Mouse (Mus musculus) adrenal gland, adult (tissue): ENCODE data around the gene Ryr2.
"Not testable (repeated sequence)": the region's sequence is repeated elsewhere in the genome, so short reads cannot be mapped to it uniquely, and the experiment has no call there.

Source experiments
- DNase-seq, 2 experiments: peaks; one replicate each; pipeline ENCODE4 v3.0.0; 2022 to 2023; ENCODE audit warnings: low spot score in 1 of 2; ENCODE audit not compliant: inconsistent age in 2 of 2

Gene Ryr2

DNA sequence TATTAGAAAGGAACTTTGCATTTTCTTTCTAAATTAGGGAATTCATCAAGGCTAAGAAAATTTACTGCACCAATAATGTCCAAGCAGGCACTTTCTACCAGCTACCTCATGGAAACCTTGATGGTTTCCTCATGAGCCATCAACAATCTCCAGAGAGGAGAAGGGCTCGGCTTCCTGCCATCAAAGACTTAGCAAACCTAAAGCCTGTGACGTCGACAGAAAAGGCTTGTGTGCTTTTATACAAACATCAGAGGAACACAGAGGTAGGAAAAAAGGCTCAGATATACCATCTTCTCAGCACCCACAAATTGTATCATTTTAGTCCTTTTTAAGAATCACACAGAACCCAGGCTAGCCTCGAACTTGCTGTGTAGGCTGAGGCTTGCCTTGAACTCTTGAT, 148.5 kb downstream of the Ryr2 start:
- DNase-seq: no peak

DNA sequence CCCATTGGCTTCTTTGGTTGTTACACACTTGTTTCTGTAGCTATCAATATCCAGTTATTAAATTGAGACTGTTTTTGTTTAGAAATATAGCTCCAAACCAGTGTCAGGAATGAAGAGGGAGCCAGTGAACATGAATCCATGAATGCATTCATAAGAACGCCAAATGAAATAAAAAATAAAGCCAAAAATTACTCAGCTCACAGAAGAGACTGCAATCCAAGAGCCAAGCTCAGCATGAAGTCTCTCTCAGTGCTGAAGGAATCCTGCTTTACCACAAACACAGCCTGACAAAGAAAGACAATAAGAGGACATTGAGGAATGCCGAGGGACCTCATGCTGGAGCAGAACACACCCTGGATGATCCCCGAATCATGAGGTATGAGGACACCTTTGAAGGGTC, 154.8 kb downstream of the Ryr2 start:
- DNase-seq: no peak

GRCm38 (mm10) chr13:11945740-11946139, 161.0 kb downstream of the Ryr2 start:
- no peak for DNase-seq

DNA sequence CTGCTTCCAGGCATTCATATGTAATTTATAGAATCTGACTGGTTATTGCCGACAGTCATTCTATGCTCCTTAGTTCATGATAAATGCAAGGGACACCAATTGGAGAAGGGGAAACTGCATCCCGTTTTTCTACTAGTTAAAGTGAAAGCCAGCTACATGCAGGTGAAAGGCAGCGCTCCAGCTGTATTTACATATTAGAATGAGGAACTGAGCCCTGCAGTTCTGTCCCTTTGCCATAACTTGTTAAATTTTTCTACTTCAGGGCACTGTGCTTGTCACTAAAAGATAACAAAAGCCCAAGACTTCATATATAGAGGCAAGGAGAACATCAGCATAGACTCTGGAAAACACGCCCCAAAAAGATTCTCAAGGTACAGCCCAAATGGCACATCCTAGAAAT, 165.0 kb downstream of the Ryr2 start:
- DNase-seq: no peak

DNA sequence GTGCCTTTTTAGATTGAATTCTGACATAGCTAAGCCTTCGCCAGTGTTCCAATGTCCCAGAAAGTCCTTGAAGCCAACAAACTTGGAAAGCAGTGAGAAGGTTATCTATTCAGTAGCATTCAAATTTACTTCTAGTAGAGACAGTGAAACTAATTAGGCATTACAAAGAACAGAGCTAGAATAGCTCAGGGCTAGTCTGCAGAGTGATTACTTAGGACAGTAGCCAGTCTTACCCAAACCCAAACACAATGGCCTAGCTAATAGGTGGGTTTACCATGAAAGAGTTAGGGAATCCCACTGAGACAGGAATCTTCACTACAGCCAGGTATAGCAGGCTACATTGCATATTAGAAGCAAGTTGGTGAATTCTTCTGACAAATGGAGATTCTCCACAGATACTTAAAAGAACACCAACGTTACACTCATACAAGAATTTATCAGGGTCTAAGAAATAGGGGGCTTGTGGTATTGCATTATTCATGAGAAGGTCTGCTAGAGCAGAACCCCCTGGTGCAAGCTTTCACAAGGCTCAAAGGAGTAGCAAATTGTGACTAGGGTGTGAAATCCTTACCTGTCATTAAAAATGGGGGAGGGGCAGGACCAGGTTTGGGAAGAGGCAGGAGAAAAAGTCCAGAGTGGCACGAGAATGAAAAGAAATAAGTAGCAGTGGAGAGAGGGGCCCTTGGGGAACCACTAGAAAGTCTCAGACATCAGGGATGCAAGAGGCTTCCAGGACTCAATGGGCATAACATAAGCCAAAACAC, 172.3 kb downstream of the Ryr2 start:
- not testable (repeated sequence) for DNase-seq

DNA sequence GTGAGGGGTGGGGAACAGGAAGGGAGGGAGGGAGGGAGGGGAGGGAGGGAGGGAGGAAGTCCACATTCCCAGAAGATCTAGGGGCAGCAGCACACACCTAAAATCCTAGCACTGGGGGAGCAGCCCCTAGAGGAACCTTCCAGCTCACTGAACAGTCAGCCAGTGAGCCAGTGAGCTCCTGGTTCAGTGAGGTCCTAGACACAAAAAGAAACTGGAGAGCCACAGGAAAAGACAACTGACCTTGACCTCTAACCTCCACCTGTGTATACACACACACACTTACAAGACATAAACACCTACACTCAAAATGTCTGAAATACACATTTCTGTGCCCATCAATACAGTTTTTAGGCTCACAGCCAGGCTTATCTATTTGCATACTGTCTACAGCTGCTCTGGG, 173.4 kb downstream of the Ryr2 start:
- no peak for DNase-seq

DNA sequence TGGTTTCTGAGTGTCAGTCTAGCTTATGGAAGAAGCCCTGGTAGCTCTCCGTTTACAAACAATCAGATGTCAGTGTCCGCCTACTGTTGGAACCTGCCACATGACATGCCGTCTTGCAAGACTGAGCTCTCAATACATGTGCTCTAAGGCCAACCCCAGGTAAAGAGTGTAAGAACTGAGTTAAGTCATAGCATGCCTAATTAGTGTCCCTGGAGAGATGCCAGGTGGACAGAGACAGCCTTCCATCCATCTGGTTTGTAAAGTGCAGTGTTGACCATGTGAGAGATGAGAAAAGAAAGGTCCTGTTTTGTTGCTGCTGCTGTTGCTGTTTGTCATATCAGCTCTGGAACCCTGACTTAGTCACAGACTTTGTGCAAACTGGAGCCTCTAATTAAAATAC, 178.0 kb downstream of the Ryr2 start:
- no peak for DNase-seq

DNA sequence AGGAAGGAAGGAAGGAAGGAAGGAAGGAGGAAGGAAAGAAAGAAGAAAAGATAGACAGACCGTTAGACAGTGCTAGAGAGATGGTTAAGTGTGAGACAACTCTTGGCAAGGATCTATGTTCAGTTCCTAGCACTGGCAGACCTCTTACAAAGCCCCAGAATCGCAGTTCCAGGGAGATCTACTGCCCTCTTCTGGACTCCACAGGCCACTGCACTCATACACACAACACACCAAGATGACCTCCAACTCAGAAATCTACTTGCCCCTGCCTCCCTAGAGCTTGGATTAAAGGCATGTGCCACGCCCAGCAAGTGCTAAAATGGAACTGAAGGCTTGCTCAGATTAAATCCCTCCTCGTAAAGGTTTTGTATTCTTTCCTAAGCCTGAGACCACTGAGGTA, 179.0 kb downstream of the Ryr2 start:
- DNase-seq: no peak

DNA sequence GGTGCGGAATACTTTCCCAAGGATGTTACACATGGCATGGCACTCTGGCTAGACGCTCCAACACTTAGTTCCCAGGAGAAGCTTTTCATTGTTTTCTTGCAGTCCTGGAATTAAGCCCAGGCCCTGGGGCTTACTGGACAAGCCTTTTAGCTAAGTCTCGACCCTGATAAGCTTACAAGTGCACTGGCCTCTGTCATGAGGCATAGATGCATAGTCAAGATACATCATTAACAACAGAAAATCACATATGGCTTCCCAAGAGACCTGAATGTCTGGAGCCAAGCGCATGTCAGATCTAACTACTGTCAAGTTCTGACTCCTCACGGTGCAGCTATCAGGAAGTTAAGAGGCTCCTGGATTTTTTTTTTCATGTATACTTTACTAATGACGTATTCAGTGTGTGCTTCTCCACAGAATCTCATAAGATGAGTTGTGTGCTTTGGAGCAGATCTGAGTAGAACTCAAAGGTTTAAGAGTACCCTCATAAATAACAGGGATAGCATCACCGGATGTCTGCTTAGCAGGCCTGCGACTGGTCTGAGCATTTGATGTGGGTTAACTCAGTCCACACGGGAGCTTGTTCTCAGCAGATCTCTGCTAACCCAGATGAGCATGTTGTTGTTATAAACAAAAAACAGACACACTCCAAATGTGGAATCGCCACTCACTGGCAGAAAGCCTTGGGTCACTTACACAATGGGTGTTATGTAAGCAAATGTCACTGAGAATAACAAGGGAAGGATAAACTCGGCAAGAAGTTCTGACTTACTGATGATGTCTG, 179.8 kb downstream of the Ryr2 start:
- peak; percentile 19 to 56 for DNase-seq

DNA sequence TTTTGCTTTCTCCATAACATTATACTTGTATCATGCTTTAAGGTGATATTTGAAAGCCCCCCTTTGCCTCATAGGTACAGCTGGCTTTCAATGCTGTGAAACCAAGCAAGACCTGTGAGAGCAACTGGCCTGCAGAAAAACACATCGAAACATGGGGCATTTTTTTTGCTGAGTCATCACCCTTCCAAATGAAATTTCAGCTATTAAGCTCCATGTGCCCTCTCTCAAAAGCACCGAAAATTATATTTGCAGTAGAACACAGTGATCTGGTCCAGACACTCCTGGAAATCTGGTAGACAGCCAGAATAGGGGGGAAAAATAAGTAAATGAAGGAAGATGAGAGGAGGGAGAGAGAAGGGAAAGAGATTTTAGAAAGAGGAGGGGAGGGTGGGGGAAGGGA, 180.5 kb downstream of the Ryr2 start:
- DNase-seq: peak in 1 of 2 experiments; percentile 42

- DNase-seq: no peak
Observed at GRCm38 (mm10) chr13:11924732-11925131, 182.0 kb downstream of the Ryr2 start.

DNA sequence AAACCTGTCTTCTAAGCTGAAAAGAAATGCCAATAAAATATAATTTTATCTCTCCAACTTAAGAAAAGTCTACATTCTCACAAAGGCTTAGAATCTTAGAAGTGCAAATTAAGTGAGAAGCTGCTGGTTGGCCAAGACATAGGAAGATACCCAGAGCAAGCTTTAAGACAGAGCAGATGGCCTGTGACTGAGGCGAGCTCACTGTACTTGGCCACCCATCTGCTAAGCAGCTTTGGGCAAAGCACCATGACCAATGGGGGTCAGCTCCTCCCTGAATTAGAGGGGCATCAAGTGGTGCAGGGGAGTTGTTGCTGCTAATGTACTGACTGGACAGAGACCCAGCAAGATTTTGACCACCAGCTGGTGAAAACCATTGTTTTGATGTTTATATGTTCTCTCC, 186.2 kb downstream of the Ryr2 start:
- DNase-seq: no peak

DNA sequence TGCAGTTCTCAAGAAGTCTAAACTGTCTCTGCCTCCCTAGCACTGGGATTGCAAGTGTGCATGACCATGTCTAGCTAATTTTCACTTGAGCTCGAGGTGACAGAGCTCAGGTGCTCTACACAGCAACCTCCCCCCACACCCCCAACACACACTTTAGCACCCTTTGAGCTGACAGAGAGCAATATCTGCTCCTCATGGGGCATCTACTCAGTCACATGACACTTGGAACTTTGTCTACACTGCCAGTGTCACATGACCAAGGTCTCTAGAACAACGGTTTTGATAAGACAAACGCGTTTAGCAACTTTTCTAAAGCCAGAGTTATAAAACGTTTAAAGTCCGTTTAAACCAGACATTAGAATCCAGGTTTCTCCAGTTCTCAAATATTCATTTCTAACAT, 187.3 kb downstream of the Ryr2 start:
- DNase-seq: no peak

GRCm38 (mm10) chr13:11915619-11916018, 191.1 kb downstream of the Ryr2 start:
- no peak for DNase-seq

GRCm38 (mm10) chr13:11914682-11915081, 192.1 kb downstream of the Ryr2 start:
- no peak for DNase-seq

- no peak for DNase-seq
Observed at GRCm38 (mm10) chr13:11912208-11912607, 194.5 kb downstream of the Ryr2 start.

DNA sequence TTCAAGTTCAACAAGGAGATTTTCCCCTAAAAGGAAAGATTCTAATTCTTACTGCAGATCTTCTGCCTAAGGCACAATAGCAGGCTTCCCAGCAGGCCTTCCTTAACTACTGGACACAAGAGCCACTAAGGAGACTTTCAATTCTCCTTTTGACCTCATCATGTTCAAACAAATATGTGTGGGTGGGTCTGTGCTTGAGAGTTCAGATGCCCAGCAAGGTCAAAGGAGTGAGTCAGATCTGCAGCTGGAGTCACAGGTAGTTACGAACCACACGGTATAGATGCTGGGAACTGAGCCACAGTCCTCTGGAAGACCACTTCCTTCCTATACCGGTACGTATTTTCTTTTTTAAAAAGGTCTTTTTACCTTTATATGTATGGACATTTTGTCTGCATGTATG, 198.6 kb downstream of the Ryr2 start:
- DNase-seq: no peak

- DNase-seq: peak; percentile 15 to 59
Observed at GRCm38 (mm10) chr13:11905126-11905525, 201.6 kb downstream of the Ryr2 start.

GRCm38 (mm10) chr13:11903272-11903671, 203.5 kb downstream of the Ryr2 start:
- no peak for DNase-seq

DNA sequence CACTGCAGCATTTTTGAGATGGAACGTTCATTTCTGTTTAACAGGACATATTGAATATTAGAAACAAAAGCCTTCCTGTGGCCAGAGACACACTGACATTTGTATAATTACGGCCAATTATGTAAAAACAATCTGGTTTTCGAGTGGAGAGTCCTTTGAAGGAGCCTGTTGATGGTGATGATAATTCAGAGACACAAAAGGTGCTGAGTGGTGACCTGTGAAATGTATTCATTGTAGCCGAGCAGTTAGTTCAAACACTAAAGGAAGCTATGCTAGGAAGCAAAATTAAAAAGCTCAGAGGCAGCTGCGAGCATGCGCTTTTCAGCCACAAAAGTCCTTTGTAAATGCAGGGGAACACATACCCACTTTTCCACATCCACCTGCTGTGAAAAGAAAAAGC, 203.9 kb downstream of the Ryr2 start:
- DNase-seq: no peak

GRCm38 (mm10) chr13:11900631-11901030, 206.1 kb downstream of the Ryr2 start:
- DNase-seq: no peak

GRCm38 (mm10) chr13:11895631-11896030, 211.1 kb downstream of the Ryr2 start:
- DNase-seq: peak; percentile 13 to 41

GRCm38 (mm10) chr13:11891739-11892138, 215.0 kb downstream of the Ryr2 start:
- no peak for DNase-seq
